Mouse (Mus musculus) heart, postnatal 0 days (tissue): ENCODE measurements around the gene Klhl33. TPM values are rescaled to one million over a fixed set of nuclear protein-coding genes. Genes with fewer than 3 reads are reported as not detected.
"Not testable (repeated sequence)": the region's sequence is repeated elsewhere in the genome, so short reads cannot be mapped to it uniquely, and the experiment has no call there.

Experiments used
- ATAC-seq: fragments of 200-750 bp; cut with Nextera tagmentation; 2 replicates; pipeline ENCODE4 v1.8.0; 2017; ENCODE audit warnings: low read depth, moderate number of reproducible peaks, moderate library complexity; ENCODE audit not compliant: insufficient read depth
- DNase-seq: peaks from one replicate; pipeline ENCODE4 v3.0.0-alpha.2; 2016; ENCODE audit warnings: low spot score
- H3K27ac ChIP-seq: fragments of 300-500 bp; sonication (generic); 2 replicates; pipeline ENCODE4 v1.5.1; 2014; ENCODE audit warnings: low read depth, mild to moderate bottlenecking
- H3K27me3 ChIP-seq: fragments of 300-500 bp; sonication (generic); 2 replicates; pipeline ENCODE4 v1.6.1; 2014; ENCODE audit warnings: low read length, mixed read lengths; ENCODE audit not compliant: control insufficient read depth, insufficient read depth
- H3K36me3 ChIP-seq: fragments of 300-500 bp; sonication (generic); replicated peaks from 2 replicates; pipeline ENCODE4 v1.6.1; 2014; ENCODE audit warnings: low read length, mixed read lengths; ENCODE audit not compliant: control insufficient read depth, insufficient read depth
- H3K4me1 ChIP-seq: fragments of 300-500 bp; sonication (generic); 2 replicates; pipeline ENCODE4 v1.6.1; 2014; ENCODE audit warnings: antibody characterized with exemption; ENCODE audit not compliant: control insufficient read depth, insufficient read depth
- H3K4me2 ChIP-seq: fragments of 300-500 bp; sonication (generic); 2 replicates; pipeline ENCODE4 v1.6.1; 2014; ENCODE audit warnings: low read depth, mild to moderate bottlenecking, low read length, moderate library complexity
- H3K4me3 ChIP-seq: fragments of 300-500 bp; sonication (generic); 2 replicates; pipeline ENCODE4 v1.5.1; 2014; ENCODE audit warnings: low read depth, low read length
- H3K9ac ChIP-seq: fragments of 300-500 bp; sonication (generic); replicated peaks from 2 replicates; pipeline ENCODE4 v1.6.1; 2014; ENCODE audit warnings: low read depth, low read length, mixed read lengths
- H3K9me3 ChIP-seq: fragments of 300-500 bp; sonication (generic); replicated peaks from 2 replicates; pipeline ENCODE4 v1.6.1; 2016; ENCODE audit warnings: low read length; ENCODE audit not compliant: control insufficient read depth
- CTCF ChIP-seq: IDR thresholded peaks from 2 replicates; pipeline ENCODE4 v1.5.1; 2016; ENCODE audit warnings: antibody characterized with exemption, control low read depth, low read depth
- EP300 ChIP-seq: IDR thresholded peaks from 2 replicates; pipeline ENCODE4 v1.6.1; 2016; ENCODE audit warnings: antibody characterized with exemption, low read depth
- WGBS: fragments of 180-500 bp; shearing (Covaris S2); extraction: QIAGEN DNeasy Blood & Tissue Kit; methylation state at CpG from one replicate; pipeline ENCODE4 v1.1.7; 2014; 5-methylcytosine and 5-hydroxymethylcytosine counted together
- polyA plus RNA-seq: library from polyadenylated mRNA; unstranded; fragments of >200 nt; fragmentation: Nextera tagmentation; extraction: Ambion mirVana; gene quantifications from 2 replicates; pipeline ENCODE4 v1.2.1, GENCODE M21; 2015
- total RNA-seq: library from RNA; depleted of rRNA; stranded (reverse); fragments of >200 nt; gene quantifications from 2 replicates; pipeline ENCODE4 v1.2.3, GENCODE M21; 2014; ENCODE audit warnings: low replicate concordance; rRNA removed

Gene Klhl33
- not detected in 2 replicates for total RNA-seq
- polyA plus RNA-seq, result 0.85 and 1.4 TPM in 2 replicates

DNA sequence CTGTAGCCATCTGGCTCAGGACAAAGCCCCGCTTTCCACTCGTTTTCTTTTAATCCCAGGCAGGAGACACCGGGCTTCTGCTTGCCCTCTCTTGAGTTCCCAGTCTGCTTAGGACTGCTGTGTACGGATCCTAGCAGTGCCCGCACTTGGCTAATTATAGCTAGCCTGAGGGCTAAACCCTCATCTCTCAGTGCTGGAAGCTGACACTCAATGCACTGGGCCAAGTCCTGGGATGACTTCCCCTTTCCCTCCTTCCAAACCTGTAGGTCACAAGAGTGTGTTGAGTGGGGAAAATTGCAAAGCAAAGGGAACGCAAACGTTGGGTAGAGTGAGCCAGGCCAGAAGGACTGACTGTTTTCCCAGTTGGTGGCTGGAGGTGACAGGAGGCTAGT, at the start of gene Klhl33:
TSS of gene Klhl33 (minus strand) at position 134 of the 392 bp plus-strand sequence.
- H3K4me2 ChIP-seq, result peak within 1 kb of the TSS; percentile 70
- H3K27me3 ChIP-seq, result no peaks in the 10 kb centered on the region
- H3K4me1 ChIP-seq, result no peaks in the 10 kb centered on the region
- H3K27ac ChIP-seq, result no peak within 1 kb of the TSS
- ATAC-seq, result peak; percentile 57
- peak; percentile 57 for DNase-seq
- WGBS, result 32% methylated on average over 7 of the region's 7 CpGs
- TF ChIP-seq CTCF (no peak), EP300 (no peak)
- no peaks in the 10 kb centered on the region for H3K9me3 ChIP-seq
- peak within 1 kb of the TSS; percentile 39 for H3K4me3 ChIP-seq
- no peaks in the 10 kb centered on the region for H3K36me3 ChIP-seq
- peak within 1 kb of the TSS; percentile 23; the same call in 1 of the 2 replicates for H3K9ac ChIP-seq

DNA sequence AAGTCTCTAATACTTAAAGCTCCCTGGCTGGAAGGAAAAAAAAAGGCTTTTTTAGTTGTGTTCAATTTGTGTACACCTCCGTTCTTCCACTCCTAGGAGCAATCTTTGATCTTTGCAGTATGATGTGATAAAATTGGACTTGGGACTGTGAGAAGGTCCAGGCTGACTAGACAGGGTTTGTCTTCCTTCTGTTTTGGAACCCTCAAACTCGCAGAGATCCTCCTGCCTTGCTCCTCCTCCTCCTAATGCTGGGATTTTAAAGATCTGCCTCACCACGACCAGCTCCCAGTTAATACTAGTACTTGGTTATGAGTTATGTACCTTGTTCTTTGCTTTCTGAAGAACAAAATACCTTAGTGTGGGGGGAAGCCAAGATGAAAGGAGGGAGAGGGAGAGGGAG, 48.2 kb upstream of the Klhl33 start:
- not testable (repeated sequence) for H3K9ac ChIP-seq, H3K27me3 ChIP-seq, DNase-seq, H3K4me1 ChIP-seq, H3K9me3 ChIP-seq, H3K36me3 ChIP-seq, ATAC-seq, H3K27ac ChIP-seq
- Histone ChIP-seq H3K4me2 (peak overlapping the region; percentile 72), H3K4me3 (peak overlapping the region; percentile 63)
- WGBS, result 49% methylated on average over 3 of the region's 3 CpGs

DNA sequence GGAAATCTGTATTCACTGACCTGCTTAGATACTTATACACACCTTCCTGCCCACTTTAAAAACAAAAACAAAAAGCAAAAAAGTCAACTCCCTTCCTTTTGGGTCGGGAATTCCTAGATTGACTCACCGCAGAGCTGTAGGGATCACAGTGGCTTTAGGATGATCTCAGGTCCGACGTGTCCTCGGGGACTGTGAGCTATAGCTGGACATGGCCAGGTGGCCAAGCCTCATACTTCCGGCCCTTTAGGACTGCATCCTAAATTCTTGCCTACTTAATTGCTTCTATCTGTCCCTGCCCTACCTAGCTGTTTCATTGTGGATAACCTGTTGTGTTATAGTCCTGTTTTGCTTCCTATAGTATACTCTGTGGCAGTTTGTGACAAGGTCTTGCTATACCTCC, 47.8 kb upstream of the Klhl33 start:
- H3K4me2 ChIP-seq, result peak overlapping the region; percentile 72
- peak overlapping the region; percentile 46; the same call in 1 of the 2 replicates for H3K9ac ChIP-seq
- H3K9me3 ChIP-seq, DNase-seq, ATAC-seq, H3K4me1 ChIP-seq, H3K36me3 ChIP-seq, H3K27me3 ChIP-seq: not testable (repeated sequence)
- peak overlapping the region; percentile 89 for H3K27ac ChIP-seq
- 7% methylated on average over 6 of the region's 6 CpGs for WGBS
- H3K4me3 ChIP-seq, result peak overlapping the region; percentile 63

DNA sequence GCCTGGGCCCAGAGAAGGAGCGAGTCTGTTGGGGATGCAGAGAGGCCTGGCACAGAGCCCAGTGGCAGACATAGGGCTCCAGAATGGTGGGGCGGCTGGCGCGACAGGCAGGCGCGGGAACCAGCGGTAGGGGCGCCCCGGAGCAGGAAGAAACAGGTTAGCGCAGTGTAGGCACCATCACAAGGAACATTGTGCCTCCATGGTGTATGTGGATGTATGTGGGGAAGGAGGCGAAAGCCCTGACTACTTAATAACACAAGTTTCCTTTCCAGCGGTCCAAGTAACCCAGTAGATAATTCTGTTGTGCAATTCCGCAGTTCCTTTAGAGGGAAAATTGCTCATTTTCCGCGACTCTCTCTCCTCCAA, 47.3 kb upstream of the Klhl33 start:
- H3K36me3 ChIP-seq, H3K4me1 ChIP-seq, H3K9me3 ChIP-seq, H3K27me3 ChIP-seq, DNase-seq: not testable (repeated sequence)
- H3K27ac ChIP-seq, result peak overlapping the region; percentile 89
- ATAC-seq, result peak; percentile 92
- H3K9ac ChIP-seq, result peak overlapping the region; percentile 46; the same call in 1 of the 2 replicates
- peak overlapping the region; percentile 63 for H3K4me3 ChIP-seq
- peak overlapping the region; percentile 72 for H3K4me2 ChIP-seq
- peak; percentile 7; the same call in 1 of the 2 replicates for TF ChIP-seq CTCF
- WGBS, result 3% methylated on average over 15 of the region's 15 CpGs

DNA sequence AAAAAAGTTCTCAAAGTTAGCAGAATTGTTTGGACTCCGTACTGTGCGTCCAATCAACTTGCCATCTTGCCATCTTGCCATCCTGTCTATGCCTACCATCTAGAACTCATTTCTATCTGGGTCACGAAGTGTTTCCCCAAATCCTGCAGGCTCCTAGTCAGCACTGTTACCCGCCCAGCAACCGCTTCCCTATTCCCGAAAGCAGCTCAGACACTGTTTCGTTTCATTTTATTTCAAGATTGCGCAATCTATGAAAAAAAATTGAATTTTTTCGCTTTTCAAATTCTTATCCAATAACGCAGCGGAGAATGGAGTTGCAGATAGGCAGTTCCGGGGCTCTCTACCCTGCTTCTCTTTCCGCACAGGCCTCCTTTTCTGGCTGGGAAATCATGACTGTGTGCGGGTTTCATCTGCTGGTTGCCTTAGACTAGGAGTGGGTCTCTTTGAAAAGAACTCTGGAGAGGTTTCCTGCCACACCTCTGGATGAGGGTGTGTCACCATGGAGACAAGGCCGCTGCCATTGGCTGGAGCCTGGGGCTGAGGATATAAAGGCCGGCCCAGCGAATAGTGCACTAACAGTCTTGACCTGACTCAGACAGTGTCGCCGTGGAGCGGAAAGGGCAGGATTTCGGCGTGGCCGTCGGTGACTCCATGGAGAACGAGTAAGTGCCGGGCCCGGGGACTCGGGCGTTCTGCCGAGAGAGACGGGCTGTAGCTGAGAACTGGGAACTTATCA, 46.8 kb upstream of the Klhl33 start, which contains the start of gene Gm49342:
TSS of gene Gm49342 (plus strand) at position 586 of the 736 bp plus-strand sequence.
- H3K4me1 ChIP-seq, result 0 out of 2 replicates have a peak, but pooled peaks cover 8% of the 10 kb centered on the region
- DNase-seq (peak; percentile 94), ATAC-seq (peak; percentile 98)
- peak; percentile 36 for TF ChIP-seq CTCF
- TF ChIP-seq EP300, result no peak
- H3K4me3 ChIP-seq, result peak within 1 kb of the TSS; percentile 63
- peak within 1 kb of the TSS; percentile 72 for H3K4me2 ChIP-seq
- peak within 1 kb of the TSS; percentile 46; the same call in 1 of the 2 replicates for H3K9ac ChIP-seq
- H3K9me3 ChIP-seq, result no peaks in the 10 kb centered on the region
- H3K27ac ChIP-seq, result peak within 1 kb of the TSS; percentile 89
- H3K36me3 ChIP-seq, result no peaks in the 10 kb centered on the region
- WGBS, result 12% methylated on average over 31 of the region's 31 CpGs
- H3K27me3 ChIP-seq, result no peaks in the 10 kb centered on the region

DNA sequence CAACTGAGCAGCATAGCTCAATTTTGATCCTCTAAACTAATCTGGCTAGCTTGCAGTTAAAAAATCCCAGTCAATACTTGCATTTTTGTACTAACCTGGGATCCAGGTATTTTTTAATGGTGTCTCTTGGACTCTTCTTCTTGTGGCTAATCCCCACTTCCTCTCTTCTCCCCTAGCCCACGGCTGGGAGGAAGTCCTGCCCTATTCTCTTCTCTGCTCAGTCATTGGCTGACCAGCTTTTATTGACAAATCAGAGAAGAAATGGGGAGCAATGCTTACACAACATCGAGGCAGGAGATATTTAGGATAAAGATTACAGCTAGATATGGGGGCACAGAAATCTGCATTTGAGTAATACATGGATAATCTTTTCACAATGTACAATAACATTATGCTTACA, 41.6 kb upstream of the Klhl33 start:
- Histone ChIP-seq H3K4me2 (no peak overlapping the region), H3K27me3 (no peaks in the 10 kb centered on the region), H3K9ac (no peak overlapping the region), H3K9me3 (no peaks in the 10 kb centered on the region), H3K36me3 (no peaks in the 10 kb centered on the region), H3K4me3 (no peak overlapping the region), H3K27ac (no peak overlapping the region), H3K4me1 (no peaks in the 10 kb centered on the region)
- WGBS, result 23% methylated on average over 2 of the region's 2 CpGs
- no peak for ATAC-seq
- no peak for DNase-seq
- TF ChIP-seq EP300, result no peak
- no peak for TF ChIP-seq CTCF
